Mouse (Mus musculus) frontal cortex, adult 2 months (tissue): ENCODE data around the gene 4930583I09Rik. TPM values are rescaled to one million over a fixed set of nuclear protein-coding genes. Genes with fewer than 3 reads are reported as not detected.

Source experiments
- DNase-seq, 2 experiments: peaks; one replicate each; pipeline ENCODE4 v3.0.0; 2022; ENCODE audit warnings: low spot score in 1 of 2; ENCODE audit errors: extremely low spot score in 1 of 2
- polyA plus RNA-seq: library from polyadenylated mRNA; depleted of rRNA; stranded (reverse); fragments of >200 nt; gene quantifications from 2 replicates; pipeline ENCODE4 v1.2.3, GENCODE M21; 2012; rRNA removed

The 4930583I09Rik gene
- polyA plus RNA-seq, 1 experiment = not detected

DNA sequence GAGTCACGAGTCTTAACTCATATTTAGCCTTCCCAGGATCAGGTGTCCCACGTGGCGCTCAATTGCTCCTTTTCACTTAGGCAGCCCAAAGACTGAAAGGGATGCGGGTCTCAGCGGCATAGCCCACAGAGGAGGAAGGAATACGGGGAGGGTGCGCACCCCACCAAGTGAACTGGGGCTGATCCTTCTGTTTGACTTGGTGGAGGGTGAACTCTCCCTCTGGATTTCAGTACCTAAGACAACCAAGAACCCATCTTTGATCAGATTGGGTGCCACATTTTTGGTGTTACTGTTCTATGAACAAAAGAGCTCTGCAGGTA is 33.0 kb downstream of the 4930583I09Rik start:
- DNase-seq = no peak

DNA sequence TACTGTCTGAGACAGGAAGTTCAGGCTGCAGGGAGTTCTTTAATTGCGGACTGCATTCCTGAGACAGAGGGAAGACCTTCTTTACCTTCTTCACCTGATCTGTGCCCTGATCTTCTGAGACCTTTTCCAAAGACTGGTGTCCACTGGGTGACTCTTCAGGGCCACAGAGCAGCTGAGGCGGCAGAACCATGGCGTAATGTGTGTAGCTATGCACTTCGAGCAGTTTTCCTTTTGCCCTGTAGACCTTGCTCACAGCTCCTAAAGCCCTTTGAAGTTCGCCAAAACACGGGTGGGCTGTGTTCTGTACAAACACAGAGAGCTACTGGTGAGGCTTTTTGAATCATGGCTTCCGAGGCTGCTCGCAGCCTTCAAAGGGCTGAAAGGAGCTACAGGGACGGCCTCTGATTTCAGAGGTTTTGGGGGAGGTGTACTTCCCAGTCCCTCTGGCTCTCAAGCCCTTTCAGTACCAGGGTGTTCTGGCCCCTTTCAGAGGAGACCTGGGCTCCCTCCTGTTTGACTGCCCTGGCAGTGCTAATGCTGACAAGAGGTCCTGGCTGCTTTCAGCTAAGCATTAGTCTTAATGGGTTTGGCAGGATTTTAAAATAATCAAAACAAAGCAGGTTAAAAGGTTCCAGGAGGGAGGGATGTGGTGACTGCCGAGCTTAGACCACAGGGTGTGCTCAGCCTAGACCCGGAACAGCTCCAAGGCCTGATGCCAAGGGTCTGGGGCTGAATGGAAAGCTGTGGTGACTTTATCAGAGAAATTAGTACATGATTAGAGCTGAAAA is 33.5 kb downstream of the 4930583I09Rik start:
- no peak for DNase-seq

DNA sequence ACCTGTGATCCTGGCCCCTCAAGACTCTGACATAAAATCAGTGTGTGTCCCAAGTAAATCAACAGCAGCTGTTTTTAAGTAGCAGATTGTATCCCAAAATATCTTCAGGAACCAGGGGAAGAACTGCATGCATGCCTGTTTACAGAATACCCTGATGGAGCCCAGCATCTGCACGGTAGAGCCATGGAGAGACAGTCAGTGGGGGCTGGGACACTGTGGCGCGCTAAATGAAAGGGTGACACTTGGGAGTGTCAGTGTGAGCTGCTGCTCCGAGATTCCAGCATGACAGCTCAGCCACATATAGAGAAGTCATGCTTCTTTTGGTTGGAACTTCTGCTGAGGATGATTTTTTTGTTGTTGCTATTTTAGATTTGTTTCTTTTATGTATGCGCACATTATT is 43.2 kb downstream of the 4930583I09Rik start:
- no peak for DNase-seq

DNA sequence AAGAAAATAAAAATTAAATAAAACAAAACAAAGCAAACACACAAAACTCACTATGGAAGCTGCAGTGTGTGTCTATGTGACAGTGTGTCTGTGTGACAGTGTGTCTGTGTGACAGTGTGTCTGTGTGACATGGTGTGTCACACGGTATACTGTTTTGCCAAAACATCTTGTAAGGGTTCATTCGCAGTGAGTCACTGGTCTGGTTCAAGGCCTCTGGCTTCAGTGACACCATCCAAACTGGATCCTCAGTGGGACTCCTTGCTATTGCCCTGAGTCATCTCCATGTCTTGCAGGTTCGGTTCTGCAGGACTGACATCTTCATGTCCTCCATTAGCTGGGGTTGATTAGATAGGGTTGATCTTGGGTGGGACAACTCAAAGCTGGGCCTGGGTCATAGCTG is 43.8 kb downstream of the 4930583I09Rik start:
- no peak for DNase-seq

DNA sequence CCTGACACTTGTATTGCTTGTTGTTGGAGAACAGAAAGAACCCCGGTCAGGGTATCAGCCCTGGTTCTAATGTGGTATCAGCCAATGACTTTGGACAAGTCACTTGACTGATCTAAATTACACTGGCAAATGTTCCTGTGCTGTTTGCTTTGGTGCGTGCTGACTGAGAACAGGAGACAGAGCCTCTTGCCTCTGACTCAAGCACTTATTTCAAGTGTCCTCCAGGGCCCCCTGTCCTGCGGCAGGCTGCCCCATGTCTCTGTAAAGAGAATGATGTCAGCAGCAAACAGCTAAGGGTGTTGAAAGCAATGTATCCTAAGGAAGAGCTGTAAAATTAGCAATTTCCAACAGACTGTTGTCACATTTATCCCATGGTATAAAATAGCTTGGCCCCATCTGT is 46.7 kb downstream of the 4930583I09Rik start:
- DNase-seq = no peak

DNA sequence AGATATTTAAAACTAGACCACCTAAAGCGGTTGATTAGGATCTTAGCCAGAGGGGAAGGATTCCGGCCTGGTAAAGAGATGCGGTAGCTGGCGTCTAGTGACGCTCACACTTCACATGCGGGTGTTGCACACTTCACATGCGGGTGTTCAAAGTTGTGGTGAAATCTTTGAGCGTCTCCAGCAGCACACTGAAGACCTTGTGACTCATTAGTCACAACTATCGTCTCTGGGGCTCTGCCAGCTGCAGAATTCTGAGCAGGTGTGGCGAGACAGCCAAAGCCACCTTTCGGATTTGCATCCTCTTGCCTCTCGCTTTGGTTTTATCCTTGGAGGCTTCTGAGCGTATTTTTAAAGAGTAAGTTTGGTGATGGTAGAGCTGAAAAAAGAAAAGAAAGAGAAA is 47.6 kb downstream of the 4930583I09Rik start:
- DNase-seq = no peak

DNA sequence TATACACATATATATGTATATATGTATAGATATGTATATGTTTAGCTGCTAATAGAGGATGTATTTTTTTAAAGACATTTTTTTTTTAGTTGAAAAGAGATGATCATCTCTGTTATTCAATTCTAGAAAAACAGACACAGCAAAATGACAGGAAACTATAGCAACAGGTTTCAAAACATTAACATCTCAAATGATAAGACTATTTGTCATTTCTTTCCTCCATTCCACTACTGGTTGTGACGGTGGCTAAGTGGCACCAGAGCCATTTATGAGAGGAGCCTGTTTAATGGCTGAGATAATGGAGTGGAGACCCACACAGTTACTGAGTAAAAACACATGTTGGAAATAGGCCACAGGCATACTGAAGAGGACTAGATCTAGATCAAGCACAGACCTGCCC is 49.9 kb downstream of the 4930583I09Rik start:
- DNase-seq = no peak

Other genes with a start within 250 kb of the 4930583I09Rik start
- 8.4 and 8.8 TPM in 2 replicates for gene Man2a1, start 235.3 kb downstream of the 4930583I09Rik start, polyA plus RNA-seq